Mouse (Mus musculus) E14TG2a.4 (cell line): Measurements from ENCODE around the gene Eml2.

ENCODE experiments used
- CTCF ChIP-seq: conservative IDR thresholded peaks from 2 replicates; pipeline ENCODE4 v1.5.1; 2014; ENCODE audit warnings: low read length
- NANOG ChIP-seq: IDR thresholded peaks from 2 replicates; pipeline ENCODE4 v1.6.1; 2014; ENCODE audit warnings: borderline replicate concordance, low read length, mixed read lengths
- POU5F1 ChIP-seq: IDR thresholded peaks from 2 replicates; pipeline ENCODE4 v1.6.1; 2014; ENCODE audit warnings: low read length, borderline replicate concordance

DNA sequence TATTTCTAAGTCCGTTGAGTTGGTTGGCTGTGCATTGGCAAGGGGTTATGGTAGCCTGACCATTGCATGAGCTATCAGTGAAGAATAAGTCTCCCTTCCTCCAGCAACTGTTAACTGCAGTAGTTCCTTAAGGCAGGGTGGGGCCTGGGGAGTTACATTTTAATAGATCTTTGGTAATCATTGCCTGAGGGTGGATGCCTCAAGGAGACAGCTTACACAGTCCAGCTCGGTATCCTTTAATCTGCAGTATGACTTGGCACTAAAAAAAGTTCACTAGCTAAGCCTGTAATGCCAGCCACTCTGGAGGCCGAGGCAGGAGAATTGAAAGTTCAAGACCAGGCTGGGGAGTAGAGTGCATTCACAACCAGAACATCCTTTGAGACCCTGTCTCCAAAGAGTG, 55.6 kb downstream of the Eml2 start:
- no peak for TF ChIP-seq CTCF
- TF ChIP-seq POU5F1 = no peak
- no peak for TF ChIP-seq NANOG
